Mouse (Mus musculus) lung, postnatal 0 days (tissue): ENCODE measurements around the gene Cntnap2. TPM values are rescaled to one million over a fixed set of nuclear protein-coding genes. Genes with fewer than 3 reads are reported as not detected.

Source experiments
- ATAC-seq: fragments of 200-750 bp; cut with Nextera tagmentation; 2 replicates; pipeline ENCODE4 v1.8.0; 2017; ENCODE audit warnings: moderate library complexity
- DNase-seq: peaks from one replicate; pipeline ENCODE4 v3.0.0-alpha.2; 2016; ENCODE audit warnings: low spot score
- H3K27ac ChIP-seq: fragments of 300-500 bp; sonication (generic); 2 replicates; pipeline ENCODE4 v1.5.1; 2014; ENCODE audit warnings: antibody characterized with exemption, mild to moderate bottlenecking, low read length, mixed read lengths
- H3K27me3 ChIP-seq: fragments of 300-500 bp; sonication (generic); replicated peaks from 2 replicates; pipeline ENCODE4 v1.6.1; 2014; ENCODE audit warnings: low read length, mixed read lengths; ENCODE audit not compliant: insufficient read depth
- H3K36me3 ChIP-seq: fragments of 300-500 bp; sonication (generic); 2 replicates; pipeline ENCODE4 v1.6.1; 2014; ENCODE audit warnings: low read length, mixed read lengths; ENCODE audit not compliant: insufficient read depth
- H3K4me1 ChIP-seq: fragments of 300-500 bp; sonication (generic); 2 replicates; pipeline ENCODE4 v1.6.1; 2014; ENCODE audit warnings: antibody characterized with exemption, low read depth, low read length, mixed read lengths; ENCODE audit not compliant: insufficient read depth
- H3K4me2 ChIP-seq: fragments of 300-500 bp; sonication (generic); replicated peaks from 2 replicates; pipeline ENCODE4 v1.6.1; 2014; ENCODE audit warnings: low read depth, mild to moderate bottlenecking, low read length, moderate library complexity, mixed read lengths
- H3K4me3 ChIP-seq: fragments of 300-500 bp; sonication (generic); 2 replicates; pipeline ENCODE4 v1.5.1; 2014; ENCODE audit warnings: low read depth, low read length
- H3K9ac ChIP-seq: fragments of 300-500 bp; sonication (generic); replicated peaks from 2 replicates; pipeline ENCODE4 v1.6.1; 2014; ENCODE audit warnings: low read depth, mild to moderate bottlenecking
- H3K9me3 ChIP-seq: fragments of 300-500 bp; sonication (generic); 2 replicates; pipeline ENCODE4 v1.6.1; 2016; ENCODE audit warnings: low read length, mixed read lengths
- CTCF ChIP-seq: IDR thresholded peaks from 2 replicates; pipeline ENCODE4 v1.5.1; 2016; ENCODE audit warnings: antibody characterized with exemption, mild to moderate bottlenecking
- EP300 ChIP-seq: IDR thresholded peaks from 2 replicates; pipeline ENCODE4 v1.6.1; 2016; ENCODE audit warnings: antibody characterized with exemption, mild to moderate bottlenecking, control low read depth
- whole genome bisulfite sequencing: fragments of 180-500 bp; shearing (Covaris S2); extraction: QIAGEN DNeasy Blood & Tissue Kit; methylation state at CpG from one replicate; pipeline ENCODE4 v1.1.7; 2014; 5-methylcytosine and 5-hydroxymethylcytosine counted together
- polyA plus RNA-seq: library from polyadenylated mRNA; unstranded; fragments of >200 nt; fragmentation: Nextera tagmentation; extraction: Ambion mirVana; gene quantifications from 2 replicates; pipeline ENCODE4 v1.2.1, GENCODE M21; 2015

The Cntnap2 gene
- polyA plus RNA-seq, 1 experiment from 2014 or later, result 0.10 TPM

DNA sequence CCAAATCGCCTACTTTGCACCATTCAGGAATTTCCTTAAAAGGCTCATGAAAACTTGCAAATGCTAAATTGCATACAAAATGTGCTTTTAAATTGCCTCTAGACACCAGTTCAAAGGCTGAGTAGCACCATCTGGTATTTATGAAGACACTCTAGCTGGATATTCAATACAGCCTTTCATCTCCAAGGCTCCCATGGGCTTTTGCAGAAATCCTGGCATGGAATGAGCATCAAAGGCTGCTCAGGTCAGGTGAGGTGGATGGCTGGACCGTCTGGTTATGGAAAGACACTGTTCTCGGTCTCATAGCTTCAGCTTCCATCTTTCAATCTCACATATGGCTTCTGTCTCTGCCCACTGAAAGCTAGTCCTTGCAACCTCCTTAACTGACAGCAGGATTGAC is 1515.9 kb downstream of the Cntnap2 start:
- ATAC-seq (no peak), DNase-seq (no peak)
- no peak overlapping the region for H3K9ac ChIP-seq
- H3K4me1 ChIP-seq, result no peaks in the 10 kb centered on the region
- TF ChIP-seq EP300 (no peak), CTCF (no peak)
- H3K9me3 ChIP-seq, result no peaks in the 10 kb centered on the region
- WGBS, result 57% methylated on average over 3 of the region's 3 CpGs
- H3K27me3 ChIP-seq, result no peaks in the 10 kb centered on the region
- no peak overlapping the region for H3K4me3 ChIP-seq
- H3K4me2 ChIP-seq, result no peak overlapping the region
- H3K27ac ChIP-seq, result no peak overlapping the region
- no peaks in the 10 kb centered on the region for H3K36me3 ChIP-seq

DNA sequence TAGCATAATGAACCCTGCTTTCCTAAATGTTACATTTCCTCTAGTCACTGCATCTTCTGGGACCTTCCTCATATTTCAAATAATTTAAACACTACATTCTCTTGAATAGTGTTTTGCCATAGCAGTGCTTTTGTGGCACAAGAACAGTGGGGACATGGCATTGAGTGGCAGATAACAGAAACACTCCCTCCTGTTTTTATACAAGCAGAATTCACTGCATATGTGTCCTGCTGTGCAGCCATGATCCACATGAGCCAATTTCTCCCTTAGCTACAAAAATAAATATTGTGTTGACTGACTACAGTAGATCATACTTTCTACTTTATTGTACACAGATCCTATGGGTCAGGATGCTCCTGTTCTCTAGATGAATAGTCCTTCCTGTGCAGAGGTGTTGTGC is 1553.2 kb downstream of the Cntnap2 start:
- Histone ChIP-seq H3K36me3 (no peaks in the 10 kb centered on the region), H3K4me3 (no peak overlapping the region), H3K9me3 (no peaks in the 10 kb centered on the region), H3K4me1 (no peaks in the 10 kb centered on the region), H3K4me2 (no peak overlapping the region), H3K9ac (no peak overlapping the region), H3K27me3 (no peaks in the 10 kb centered on the region), H3K27ac (no peak overlapping the region)
- ATAC-seq (no peak), DNase-seq (no peak)
- TF ChIP-seq EP300, result no peak
- no peak for TF ChIP-seq CTCF

DNA sequence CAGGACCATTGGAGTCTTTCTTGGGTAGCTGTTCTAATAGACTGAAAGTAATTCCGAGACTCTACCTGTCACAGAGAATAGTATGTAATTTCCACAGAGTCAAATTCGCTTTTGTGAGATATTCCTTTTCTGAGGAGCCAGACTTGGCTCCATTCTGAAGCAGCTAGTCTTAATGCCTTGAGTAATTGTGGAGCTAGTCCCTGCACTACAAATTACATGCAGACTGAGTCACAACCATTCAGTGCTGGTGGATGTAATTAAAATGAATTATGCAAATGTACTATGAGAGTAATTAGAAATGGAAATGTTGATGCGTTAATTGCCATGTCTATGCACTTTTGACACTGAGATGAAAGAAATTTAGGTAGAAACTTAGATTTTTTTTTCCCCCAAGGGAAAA is 1553.7 kb downstream of the Cntnap2 start:
- TF ChIP-seq CTCF, result no peak
- TF ChIP-seq EP300, result no peak
- no peaks in the 10 kb centered on the region for H3K36me3 ChIP-seq
- H3K4me1 ChIP-seq, result no peaks in the 10 kb centered on the region
- H3K4me2 ChIP-seq, result no peak overlapping the region
- no peak overlapping the region for H3K9ac ChIP-seq
- no peaks in the 10 kb centered on the region for H3K27me3 ChIP-seq
- no peak overlapping the region for H3K27ac ChIP-seq
- DNase-seq (no peak), ATAC-seq (no peak)
- 73% methylated on average over 3 of the region's 3 CpGs for WGBS
- H3K9me3 ChIP-seq, result no peaks in the 10 kb centered on the region
- no peak overlapping the region for H3K4me3 ChIP-seq

DNA sequence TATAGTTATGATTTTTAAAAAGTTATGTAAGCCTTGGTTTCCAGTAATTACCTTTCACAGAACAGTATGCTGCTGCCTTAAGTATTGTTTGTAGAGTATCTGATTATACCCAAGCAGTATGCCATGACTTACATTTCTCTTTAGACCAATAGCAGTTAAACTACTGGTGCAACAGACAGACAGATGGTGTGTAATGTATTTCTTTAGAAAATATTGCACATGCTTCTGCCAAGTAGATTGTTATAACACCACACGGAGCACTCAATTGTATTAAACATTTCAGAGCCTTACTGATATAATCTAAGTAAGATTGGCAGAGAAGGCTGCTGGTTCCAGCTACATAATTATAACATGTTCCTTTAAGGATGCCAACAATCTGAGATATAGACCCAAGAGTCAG is 1609.9 kb downstream of the Cntnap2 start:
- DNase-seq (no peak), ATAC-seq (no peak)
- TF ChIP-seq CTCF (no peak), EP300 (no peak)
- Histone ChIP-seq H3K27me3 (no peaks in the 10 kb centered on the region), H3K9me3 (no peaks in the 10 kb centered on the region), H3K36me3 (no peaks in the 10 kb centered on the region), H3K4me2 (no peak overlapping the region), H3K4me3 (no peak overlapping the region), H3K9ac (no peak overlapping the region), H3K4me1 (no peaks in the 10 kb centered on the region), H3K27ac (no peak overlapping the region)
- 69% methylated on average over 1 of the region's 1 CpGs for WGBS

DNA sequence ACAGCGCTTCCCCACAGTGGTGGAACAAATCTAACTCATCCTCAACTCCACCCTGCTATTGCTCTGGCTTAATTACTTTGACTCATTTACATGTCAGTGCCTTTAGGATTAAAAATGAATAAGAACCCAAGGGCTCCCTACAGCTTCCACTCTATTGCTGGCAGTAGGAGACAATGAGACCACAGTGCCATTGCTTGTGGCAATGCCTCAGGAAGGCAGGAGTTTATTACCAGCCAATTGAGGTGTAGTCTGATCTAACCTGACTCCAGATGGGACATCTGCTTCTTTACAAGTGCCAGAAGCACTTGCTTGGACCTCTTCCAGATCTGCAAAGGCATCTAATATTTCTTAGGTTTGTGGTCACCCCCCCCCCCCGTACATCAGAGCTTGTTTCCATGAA is 1615.9 kb downstream of the Cntnap2 start:
- ATAC-seq (no peak), DNase-seq (no peak)
- H3K4me2 ChIP-seq, result no peak overlapping the region
- H3K27ac ChIP-seq, result no peak overlapping the region
- H3K9ac ChIP-seq, result no peak overlapping the region
- TF ChIP-seq CTCF (no peak), EP300 (no peak)
- H3K27me3 ChIP-seq, result no peaks in the 10 kb centered on the region
- H3K4me3 ChIP-seq, result no peak overlapping the region
- H3K36me3 ChIP-seq, result no peaks in the 10 kb centered on the region
- H3K4me1 ChIP-seq, result no peaks in the 10 kb centered on the region
- no peaks in the 10 kb centered on the region for H3K9me3 ChIP-seq
- 71% methylated on average over 2 of the region's 2 CpGs for WGBS

DNA sequence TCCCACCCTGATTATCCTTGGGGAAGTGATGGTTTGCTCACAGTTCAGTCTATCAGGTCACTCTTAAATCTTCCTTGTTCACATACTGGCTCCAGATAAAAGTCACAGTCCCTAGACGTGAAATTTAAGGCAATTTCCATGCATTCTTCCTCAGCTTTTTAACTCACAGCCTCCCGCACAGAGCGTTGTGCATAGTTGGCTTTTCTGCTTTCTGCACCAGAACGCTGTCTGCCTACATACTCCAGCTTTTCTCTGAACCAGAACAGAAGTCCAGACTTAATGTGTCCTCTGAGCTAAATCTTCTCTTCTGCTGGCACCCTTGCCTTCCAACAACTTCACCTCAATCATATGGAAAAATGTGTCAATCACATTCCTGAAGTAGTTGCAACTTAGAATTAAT is 1616.5 kb downstream of the Cntnap2 start:
- Histone ChIP-seq H3K9me3 (no peaks in the 10 kb centered on the region), H3K36me3 (no peaks in the 10 kb centered on the region), H3K4me3 (no peak overlapping the region), H3K9ac (no peak overlapping the region), H3K4me2 (no peak overlapping the region), H3K4me1 (no peaks in the 10 kb centered on the region), H3K27me3 (no peaks in the 10 kb centered on the region), H3K27ac (no peak overlapping the region)
- ATAC-seq (no peak), DNase-seq (no peak)
- WGBS, result 75% methylated on average over 4 of the region's 4 CpGs
- no peak for TF ChIP-seq CTCF
- TF ChIP-seq EP300, result no peak

DNA sequence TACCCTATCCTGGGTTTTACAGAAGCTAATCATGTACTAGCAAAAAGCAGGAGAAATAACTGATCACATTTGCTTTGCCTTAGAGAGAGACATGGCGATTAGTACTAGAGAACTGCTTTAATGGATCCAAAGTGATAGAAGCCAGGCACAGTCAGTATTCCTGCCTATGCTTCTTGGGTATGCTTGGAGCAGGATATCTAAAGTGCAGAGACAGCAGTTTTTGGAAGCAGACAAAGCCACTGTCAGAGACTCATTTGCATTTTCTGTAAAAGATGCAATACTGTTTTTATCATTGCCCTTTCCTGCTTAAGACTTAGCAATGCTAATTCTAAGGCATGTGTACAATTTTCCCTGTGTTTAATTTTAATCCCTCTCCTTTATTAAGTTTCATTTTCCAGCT is 1637.0 kb downstream of the Cntnap2 start:
- H3K4me1 ChIP-seq, result no peaks in the 10 kb centered on the region

More for the DNA sequence above, 1637.0 kb downstream of the Cntnap2 start:
- no peaks in the 10 kb centered on the region for H3K9me3 ChIP-seq
- 80% methylated on average over 1 of the region's 1 CpGs for WGBS
- no peak for TF ChIP-seq EP300
- TF ChIP-seq CTCF, result no peak
- no peaks in the 10 kb centered on the region for H3K36me3 ChIP-seq
- no peak overlapping the region for H3K27ac ChIP-seq
- H3K4me3 ChIP-seq, result no peak overlapping the region
- H3K9ac ChIP-seq, result no peak overlapping the region
- DNase-seq, result no peak
- H3K27me3 ChIP-seq, result no peaks in the 10 kb centered on the region
- no peak for ATAC-seq
- no peak overlapping the region for H3K4me2 ChIP-seq
